Mouse (Mus musculus): ENCODE results near the gene Olfr938.

DNA sequence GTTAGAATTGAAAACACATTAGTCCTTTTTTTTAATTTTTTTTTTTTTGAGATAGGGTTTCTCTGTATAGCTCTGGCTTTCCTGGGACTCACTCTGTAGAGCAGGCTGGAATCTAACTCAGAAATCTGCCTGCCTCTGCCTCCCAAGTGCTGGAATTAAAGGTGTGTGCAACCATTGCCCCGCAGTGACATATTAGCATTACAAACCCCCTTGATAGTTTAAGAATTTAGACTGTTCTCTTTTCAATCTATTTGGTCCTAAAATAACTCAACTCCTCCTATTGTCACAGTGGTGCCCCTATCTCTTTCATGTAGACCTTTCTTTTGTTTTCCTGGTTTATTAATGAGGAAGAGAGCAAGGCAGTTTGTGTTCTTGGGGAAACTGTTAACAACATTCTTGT, 48.6 kb upstream of the Olfr938 start:
- TF ChIP-seq CTCF (IDR thresholded peaks at IDR 0.05) (no peak), EP300 (IDR thresholded peaks at IDR 0.05) (no peak)
